Mouse (Mus musculus): ENCODE results near the gene Wif1.
A peak's percentile ranks its signal among the peaks of the same experiment; 100 is the strongest.

Wif1 gene

GRCm38 (mm10) chr10:121033826-121034568, at the start of gene Wif1:
Wif1 (plus strand) TSS chr10:121033960.
- peak; percentile 42 to 61 for DNase-seq (ENCODE audit: low spot score in 2 of 2)

GRCm38 (mm10) chr10:121002135-121002534, 31.6 kb upstream of the Wif1 start:
- DNase-seq (ENCODE audit: low spot score in 2 of 2), result no peak

GRCm38 (mm10) chr10:121011496-121011895, 22.3 kb upstream of the Wif1 start:
- DNase-seq (ENCODE audit: low spot score in 2 of 2), result no peak

DNA sequence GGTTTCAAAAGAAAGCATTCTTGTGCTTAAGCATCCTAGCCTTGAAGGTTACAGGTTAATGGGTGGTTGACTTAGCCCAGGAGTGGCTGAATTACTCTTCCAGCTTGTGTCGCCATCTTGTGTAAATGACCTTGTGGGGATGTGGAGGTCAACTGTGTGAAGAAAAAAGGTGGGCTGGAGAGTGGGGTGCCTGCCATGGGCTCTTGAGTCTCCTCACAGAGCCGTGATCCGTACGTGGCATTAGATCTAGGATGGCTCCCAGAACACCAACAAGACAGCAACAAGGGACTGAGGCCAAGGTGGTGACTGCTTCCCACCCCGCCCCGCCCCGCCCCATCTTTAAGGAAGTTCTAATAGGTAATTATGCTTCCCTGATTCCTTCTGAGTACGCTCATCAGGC, 17.5 kb upstream of the Wif1 start:
- DNase-seq (ENCODE audit: low spot score in 2 of 2), result no peak

DNA sequence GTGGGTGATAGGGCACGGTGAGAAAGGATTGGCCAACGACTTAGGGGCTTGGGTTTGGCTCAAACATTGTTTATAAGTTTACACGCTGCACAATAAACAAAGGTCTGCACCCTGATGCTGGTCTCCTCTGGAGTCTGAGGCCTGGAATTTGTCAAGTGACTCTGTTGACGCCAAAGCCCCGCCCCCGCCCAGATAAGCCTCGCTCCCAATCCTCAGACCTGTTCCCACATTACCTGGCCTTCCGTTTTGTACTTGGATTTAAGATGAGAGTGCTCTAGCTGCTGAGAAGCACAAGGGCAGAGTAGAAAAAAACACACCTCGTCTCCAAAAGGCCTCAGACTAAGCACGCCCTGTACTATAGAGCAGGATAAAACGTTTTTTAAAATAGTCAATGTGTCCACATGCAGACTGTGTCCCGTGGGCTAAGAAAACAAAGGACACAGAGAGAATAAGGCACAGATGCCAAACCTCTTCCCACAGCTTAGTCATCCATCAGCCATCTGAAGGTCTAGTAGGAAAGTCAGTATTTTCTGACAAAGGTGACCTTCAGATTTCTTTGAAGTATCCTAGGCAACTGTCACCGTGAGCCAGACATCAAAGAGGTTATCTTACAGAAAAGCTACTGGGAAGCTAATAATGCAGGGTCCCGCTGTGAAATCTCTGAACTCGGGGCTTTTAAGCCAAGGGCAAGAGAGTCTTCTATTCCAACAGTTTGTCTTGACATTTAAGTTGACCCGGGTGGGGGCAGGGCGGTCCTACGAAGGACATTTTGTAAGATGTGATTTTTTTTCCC, 16.9 kb upstream of the Wif1 start:
- no peak for DNase-seq (ENCODE audit: low spot score in 2 of 2)

DNA sequence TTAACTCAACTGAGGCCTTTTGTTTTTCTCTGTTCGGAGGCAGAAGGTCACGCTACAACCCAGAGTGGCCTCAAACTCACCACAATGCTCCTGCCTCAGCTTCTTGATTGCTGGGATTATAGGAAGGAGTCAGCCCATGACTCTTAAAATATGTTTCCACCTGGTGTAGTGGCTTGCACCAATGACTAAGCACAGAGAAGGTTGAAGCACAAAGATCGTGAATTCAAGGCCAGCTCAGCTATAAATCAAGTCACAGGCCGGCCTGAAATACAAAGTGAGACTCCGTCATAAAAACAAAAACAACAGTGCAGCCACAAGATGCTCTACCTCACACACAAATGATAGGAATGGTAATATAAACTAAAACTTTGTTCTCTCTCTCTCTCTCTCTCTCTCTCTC, 10.8 kb upstream of the Wif1 start:
- DNase-seq (ENCODE audit: low spot score in 2 of 2), result no peak

GRCm38 (mm10) chr10:121031802-121032201, 2.0 kb upstream of the Wif1 start:
- no peak for DNase-seq (ENCODE audit: low spot score in 2 of 2)

DNA sequence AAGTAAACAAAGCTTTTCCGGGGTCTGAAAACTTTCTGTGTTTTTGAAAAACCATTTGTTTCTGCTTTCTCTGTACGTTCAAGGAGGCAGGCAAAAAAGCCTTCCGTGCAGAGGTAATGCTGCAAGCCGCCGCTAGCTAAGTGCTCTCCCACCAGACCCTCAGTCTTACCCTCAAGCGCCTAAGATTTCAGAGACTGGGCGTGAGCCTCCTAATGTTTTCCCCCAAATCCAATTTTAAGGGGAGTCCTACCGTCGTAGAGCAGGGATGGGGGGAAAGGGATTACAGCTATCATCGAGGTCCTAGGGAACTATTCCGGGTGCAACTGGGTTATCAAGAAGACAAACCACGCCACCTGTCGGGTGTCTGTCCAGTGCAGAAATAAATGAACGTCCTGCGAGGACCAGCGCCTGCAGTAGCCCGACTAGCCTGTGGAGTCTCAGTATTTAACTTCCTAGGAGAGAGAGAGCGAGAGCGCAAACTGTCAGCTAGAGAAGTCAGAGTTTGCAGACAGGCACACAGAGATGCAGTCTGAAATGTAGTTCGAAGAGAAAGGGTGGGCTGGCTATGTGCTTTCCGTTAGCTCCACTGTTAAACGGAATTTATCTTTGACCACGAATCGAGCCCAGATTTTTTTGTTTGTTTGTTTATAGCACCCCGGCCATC, 500 bp upstream of the Wif1 start:
- DNase-seq (ENCODE audit: low spot score in 2 of 2), result peak; percentile 54 to 71

GRCm38 (mm10) chr10:121034569-121034947, 798 bp downstream of the Wif1 start:
- no peak for DNase-seq (ENCODE audit: low spot score in 2 of 2)

DNA sequence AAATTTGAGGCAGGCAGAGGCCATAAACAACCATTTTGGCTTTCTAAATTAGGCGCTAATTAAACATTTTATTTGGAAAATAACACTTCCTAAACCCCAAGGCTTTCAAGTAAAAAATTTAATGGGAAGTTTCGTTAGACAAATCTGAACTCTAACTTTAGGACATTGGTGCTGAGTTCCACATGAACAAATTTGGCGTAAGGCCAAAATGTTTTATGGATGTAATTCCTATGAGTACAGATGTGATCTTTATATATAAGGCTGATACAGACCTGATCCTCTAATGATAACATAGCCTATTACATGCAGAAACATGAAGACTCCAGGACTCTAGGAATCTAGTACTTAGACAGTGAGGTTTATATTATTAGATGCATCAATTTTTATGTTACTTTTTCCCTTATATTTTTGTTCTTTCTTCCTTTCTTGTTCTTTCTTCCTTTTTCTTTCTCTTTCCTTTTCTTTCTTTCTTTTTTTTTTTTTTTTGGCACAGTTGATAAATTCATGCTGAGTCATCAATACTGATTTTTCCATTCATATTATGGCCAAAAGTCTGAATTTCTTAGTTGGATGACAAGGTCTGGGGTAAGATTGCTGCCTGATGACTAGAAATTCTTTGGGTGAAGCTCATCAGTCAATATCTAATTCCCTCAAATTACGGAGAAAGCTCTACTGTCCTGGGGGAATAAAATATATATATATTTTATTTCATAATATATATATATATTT, 5.0 kb downstream of the Wif1 start:
- no peak for DNase-seq (ENCODE audit: low spot score in 2 of 2)

DNA sequence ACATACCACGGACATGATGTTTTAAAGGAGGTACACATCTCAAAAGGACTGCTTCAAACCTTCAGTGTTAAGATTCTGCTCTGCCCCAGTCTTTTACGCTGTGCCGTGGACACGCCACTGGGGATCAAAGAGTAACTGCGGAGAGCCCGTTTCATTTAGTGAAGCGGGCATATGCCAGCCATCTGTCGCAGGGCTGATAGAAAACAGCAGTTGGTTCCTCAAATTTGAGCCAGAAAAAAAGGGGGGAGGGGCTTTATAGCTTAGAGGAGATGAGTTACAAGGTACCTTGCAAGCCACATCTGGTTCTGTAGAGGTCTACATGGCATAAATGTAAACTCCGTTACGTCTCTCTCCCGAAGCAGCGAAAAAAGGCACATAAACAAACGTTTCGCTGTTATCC, 7.2 kb downstream of the Wif1 start:
- no peak for DNase-seq (ENCODE audit: low spot score in 2 of 2)

GRCm38 (mm10) chr10:121047440-121047839, 13.7 kb downstream of the Wif1 start:
- no peak for DNase-seq (ENCODE audit: low spot score in 2 of 2)

DNA sequence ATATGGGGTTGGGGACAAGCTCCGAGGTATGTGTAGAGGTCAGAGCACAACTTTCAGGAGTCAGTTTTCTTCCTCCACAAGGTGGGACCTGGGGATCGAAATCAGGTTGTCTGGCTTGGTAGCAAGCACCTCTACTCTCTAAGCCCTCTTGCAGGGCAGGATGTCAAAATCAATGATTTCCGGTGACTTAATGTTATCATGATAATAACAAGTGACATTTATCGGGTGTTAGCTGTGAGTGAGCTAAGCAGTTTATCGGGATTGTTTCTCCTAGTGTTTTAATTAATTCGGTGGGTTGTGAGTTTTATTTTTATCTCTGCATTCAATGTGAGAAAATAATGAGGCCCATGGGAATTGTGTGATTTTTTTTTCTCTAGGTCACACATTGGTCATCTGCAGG, 18.3 kb downstream of the Wif1 start:
- DNase-seq (ENCODE audit: low spot score in 2 of 2), result no peak

DNA sequence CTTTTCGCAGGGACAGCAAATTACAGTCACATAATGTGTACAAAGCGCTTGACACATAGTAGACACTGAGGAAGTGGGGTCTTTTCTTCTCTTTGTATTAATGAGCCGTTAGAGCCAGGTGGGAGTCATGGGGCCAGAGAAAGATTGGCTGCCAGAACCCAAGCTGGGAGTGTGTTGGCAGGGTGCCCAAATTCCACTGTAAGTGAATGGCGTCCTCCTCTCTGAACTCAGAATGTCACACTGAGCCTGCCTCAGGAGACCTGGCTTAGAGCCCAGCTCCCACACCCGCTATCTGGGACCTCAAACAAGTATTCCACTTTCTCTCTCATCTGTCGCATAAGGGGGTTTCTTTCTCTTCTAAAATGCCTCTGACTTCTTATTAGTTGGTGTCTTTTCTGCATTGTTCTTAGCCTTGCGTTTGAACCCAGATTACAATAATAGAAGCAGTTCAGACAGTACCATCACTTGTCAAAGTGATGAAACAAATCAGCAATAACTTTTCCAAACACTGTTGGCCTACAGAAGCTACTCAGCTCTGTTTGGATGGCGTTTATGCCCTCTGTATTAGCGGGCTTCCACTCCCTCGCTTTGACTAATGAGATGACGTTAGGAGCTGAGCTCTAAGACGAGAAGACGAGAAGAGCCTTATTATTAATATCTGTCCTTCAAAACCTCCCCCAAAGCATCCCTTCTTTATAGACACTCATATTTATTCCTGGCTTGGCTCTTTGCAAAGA, 21.9 kb downstream of the Wif1 start:
- DNase-seq (ENCODE audit: low spot score in 2 of 2), result peak in 1 of 2 experiments; percentile 2

- no peak for DNase-seq (ENCODE audit: low spot score in 2 of 2)
These were observed 23.1 kb downstream of the Wif1 start for GRCm38 (mm10) chr10:121056823-121057222.

- DNase-seq (ENCODE audit: low spot score in 2 of 2), result no peak
These were observed 25.6 kb downstream of the Wif1 start for GRCm38 (mm10) chr10:121059043-121060003.

GRCm38 (mm10) chr10:121061336-121061835, 27.6 kb downstream of the Wif1 start:
- DNase-seq (ENCODE audit: low spot score in 2 of 2), result no peak

GRCm38 (mm10) chr10:121062704-121063103, 28.9 kb downstream of the Wif1 start:
- DNase-seq (ENCODE audit: low spot score in 2 of 2), result no peak

GRCm38 (mm10) chr10:121067416-121067951, 33.7 kb downstream of the Wif1 start:
- DNase-seq (ENCODE audit: low spot score in 2 of 2), result no peak

GRCm38 (mm10) chr10:121068003-121068402, 34.2 kb downstream of the Wif1 start:
- no peak for DNase-seq (ENCODE audit: low spot score in 2 of 2)
